Mouse (Mus musculus) spleen, adult 12 weeks (tissue): ENCODE measurements around the gene A1bg.

ENCODE experiments used
- DNase-seq: peaks from one replicate; pipeline ENCODE4 v3.0.0; 2022; ENCODE audit warnings: low spot score

Gene A1bg

DNA sequence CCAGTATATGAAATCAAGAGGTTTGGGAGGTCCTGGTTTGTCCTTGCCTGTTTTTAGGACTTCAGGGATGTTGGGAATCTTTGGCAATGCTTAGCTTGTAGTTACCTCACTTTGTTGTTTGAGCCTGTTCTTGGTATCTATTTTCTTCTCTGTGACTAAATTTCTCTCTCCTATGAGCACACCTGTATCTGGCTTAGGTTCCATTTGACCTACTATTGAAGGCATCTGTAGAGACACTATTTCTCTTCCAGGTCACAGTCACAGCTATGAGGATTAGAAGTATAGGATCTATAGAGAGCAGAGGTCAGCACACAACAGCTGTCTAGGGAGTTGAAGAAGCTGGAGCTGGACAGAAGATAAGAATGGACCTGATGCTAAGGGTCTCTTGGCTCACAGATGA is at the start of gene A1bg:
Gene A1bg (minus strand): TSS at position 101 of the 400 bp plus-strand sequence.
- DNase-seq = no peak

GRCm38 (mm10) chr15:60968549-60968861 is 45.7 kb upstream of the A1bg start:
- no peak for DNase-seq

DNA sequence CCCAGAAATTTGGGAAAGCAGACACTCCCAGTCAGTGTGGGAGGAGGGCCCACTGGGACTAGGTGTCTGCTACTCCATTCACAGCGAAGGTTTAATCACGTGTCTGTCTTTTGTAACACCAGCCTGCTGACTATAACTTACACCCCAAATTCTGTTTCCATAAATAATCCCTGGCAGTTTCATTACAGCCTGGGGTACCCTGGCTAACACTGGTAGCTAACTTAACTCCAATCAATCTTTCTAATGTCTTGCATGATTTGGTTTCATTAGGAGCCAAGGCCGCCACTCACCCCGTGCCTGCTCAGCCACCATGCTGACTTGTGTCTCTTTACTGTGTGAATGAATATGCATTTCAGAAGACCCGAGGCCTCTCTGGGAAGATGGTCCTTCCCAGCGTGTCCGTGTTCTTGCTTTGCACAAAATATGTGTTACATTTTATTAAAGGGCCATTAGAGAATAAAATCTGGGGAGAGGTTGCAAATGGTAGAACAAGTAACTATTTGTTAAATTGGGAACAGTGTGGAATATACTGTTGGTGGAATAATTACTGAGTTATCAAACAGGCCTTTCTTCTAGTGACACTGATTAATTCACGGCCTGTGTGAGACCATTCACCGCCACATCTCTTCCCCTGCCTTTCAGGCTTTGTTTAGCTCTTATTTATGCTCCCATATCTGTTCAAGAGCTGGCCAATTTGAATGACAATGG is 45.2 kb upstream of the A1bg start:
- no peak for DNase-seq

DNA sequence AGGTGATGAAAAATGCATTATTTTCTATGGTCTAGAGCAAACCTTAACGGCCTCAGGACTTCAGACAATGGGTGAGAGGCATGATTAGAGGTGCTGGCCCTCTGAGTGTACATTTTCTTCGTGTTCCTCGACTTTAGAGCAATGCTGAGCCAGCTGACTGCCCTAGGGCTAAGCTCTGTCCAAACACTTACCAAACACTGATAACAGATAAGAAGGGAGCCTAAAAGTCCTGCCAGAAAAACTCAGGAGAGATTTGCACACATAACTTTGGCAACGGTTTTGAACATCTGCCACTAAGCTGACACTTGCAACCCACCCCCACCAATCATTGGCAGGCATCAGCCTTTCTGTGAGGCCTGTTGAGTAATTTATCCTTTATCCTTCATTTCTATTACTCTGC is 2.9 kb upstream of the A1bg start:
- no peak for DNase-seq

GRCm38 (mm10) chr15:60903763-60904697 is 18.8 kb downstream of the A1bg start:
- no peak for DNase-seq

GRCm38 (mm10) chr15:60898187-60898965 is 24.4 kb downstream of the A1bg start:
- no peak for DNase-seq

- no peak for DNase-seq
Measured at GRCm38 (mm10) chr15:60896040-60896439, 26.8 kb downstream of the A1bg start.

DNA sequence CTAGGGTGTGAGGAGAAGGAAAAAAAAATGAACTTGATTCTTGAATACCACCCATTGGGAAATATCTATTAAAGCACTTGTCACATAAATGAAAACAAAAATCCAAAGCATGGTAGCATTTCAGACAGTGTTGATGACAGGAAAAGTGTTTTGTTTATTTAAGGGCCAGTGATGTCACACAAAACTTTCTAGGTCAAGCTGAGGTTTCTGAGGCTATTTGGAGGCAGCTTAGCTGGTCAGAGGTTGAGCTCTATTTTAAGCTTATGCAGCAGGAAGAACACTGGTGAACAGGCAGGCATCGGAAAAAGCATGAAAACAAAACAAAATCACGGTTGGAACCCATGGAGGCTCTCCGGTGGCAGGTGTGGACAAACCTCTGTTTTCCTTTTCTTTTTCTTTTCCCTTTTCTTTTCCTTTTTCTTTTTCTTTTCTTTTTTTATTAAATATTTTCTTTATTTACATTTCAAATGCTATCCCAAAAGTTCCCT is 29.8 kb downstream of the A1bg start:
- DNase-seq = no peak

DNA sequence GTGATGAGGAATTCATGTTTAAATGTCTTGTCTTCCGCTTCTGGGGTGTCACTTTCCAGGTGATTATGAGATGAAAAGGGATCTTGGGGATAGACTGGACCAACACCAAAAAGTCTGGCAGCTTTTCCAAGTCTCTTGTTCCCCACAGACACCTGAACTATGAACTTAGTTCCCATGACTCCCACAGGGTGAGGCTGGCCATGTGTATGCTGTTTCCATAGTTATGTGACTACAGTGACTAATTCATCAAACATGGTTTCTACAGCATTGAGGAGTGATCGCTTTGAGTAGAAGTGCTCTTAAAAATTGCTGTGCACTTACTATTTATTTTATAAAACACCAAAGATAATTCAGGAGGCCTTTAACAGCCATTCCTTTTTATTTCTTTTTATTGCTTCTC is 34.1 kb downstream of the A1bg start:
- no peak for DNase-seq

- no peak for DNase-seq
Measured at GRCm38 (mm10) chr15:60875721-60876120, 47.1 kb downstream of the A1bg start.

DNA sequence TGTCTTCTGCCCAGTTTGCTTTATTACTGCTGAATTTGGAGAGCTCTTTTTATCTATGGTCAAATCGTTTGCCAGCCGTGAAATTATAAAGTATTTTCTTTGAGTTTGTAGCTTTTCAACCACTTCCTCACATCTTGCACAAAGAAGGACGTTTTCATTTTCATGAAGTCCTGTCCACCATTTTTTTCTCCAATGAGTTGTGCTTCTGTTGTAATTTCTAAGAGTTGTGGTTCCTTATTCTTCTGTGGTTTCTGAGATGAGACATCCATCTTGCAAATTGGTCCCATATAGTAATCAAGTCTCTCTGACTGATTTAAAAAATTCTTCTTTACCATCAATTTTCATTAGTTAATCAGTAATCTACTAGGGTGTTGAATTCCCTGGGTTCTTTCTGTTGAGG is 60.4 kb downstream of the A1bg start:
- no peak for DNase-seq

DNA sequence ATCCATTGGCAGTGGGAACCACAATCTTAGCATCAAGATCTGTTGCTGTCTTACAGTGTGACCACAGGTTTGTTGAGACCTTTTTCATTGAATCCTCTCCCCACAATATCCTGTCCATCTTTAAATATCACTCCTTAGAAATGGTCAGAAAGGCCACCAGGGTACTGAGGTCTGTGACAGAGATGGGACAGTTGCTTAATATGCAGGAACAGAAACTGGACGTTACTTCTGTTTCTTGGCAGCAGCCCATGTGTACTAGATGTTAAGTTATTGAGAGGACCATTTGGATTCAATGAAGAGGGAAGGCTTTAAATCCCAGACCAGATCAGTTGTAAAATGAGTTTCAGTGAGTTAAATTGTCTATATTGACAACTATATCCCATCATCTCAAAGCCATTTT is 67.7 kb downstream of the A1bg start:
- no peak for DNase-seq

DNA sequence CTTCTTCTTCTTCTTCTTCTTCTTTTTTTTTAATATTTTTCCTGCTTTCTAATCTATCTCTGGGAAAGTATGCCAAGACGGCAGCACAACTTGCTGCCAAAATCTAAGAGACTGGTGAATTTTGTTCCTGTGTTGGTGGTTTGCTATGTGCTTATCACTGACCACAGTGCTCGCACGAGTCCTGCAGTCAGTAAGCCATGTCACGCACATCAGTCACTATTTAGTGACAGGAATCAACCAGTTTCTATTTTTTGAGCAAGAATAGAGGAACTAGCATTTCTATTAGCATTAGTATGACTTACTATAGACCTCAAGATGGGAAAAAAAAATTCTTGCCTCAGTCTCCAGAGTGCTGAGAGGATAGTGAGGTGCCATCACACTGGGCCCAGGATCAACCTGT is 68.7 kb downstream of the A1bg start:
- no peak for DNase-seq

- DNase-seq = no peak
Measured at GRCm38 (mm10) chr15:60853231-60853999, 69.4 kb downstream of the A1bg start, which contains the start of gene Fam84b. Gene Fam84b (minus strand): TSS chr15:60853778.

DNA sequence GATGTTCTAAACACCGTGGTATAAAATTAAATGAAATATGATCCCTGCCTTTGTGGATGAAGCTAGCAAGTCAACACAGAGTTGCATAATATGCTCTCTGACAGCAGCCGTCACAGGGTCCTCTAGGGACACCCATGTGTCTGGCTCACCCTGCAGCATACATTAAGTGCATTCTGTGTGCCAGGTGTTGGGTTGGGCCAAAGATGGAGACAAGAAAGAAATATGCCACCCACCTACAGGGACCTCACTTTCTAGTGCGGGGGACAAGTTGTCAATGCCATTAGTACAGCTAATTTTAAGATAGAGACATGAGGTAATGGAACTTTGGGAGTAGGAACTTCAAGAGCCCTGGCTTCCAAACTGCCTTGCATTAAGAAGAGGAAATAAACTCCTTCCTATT is 74.2 kb downstream of the A1bg start:
- DNase-seq = no peak
